Mouse (Mus musculus) liver, embryonic 14.5 days (tissue): ENCODE measurements at regions not wholly inside any gene's neighbourhood (a gene's known extent, or its start where the extent isn't known, plus 50 kb on each side); places are given as distances from the start of the nearest gene placed in this dataset.

Experiments used
- ATAC-seq: fragments of 200-750 bp; cut with Nextera tagmentation; 2 replicates; pipeline ENCODE4 v1.8.0; 2017; ENCODE audit warnings: moderate number of reproducible peaks, mild to moderate bottlenecking, moderate library complexity; ENCODE audit not compliant: insufficient read depth
- DNase-seq, 3 experiments: peaks; one replicate each; pipeline ENCODE4 v3.0.0-alpha.2; 2012 to 2013; ENCODE audit warnings: low read depth in 3 of 3, low spot score in 3 of 3
- H3K27ac ChIP-seq: fragments of 300-500 bp; sonication (generic); 2 replicates; pipeline ENCODE4 v1.5.1; 2014; ENCODE audit warnings: moderate library complexity, mild to moderate bottlenecking, control low read depth, inconsistent platforms
- H3K27me3 ChIP-seq: fragments of 300-500 bp; sonication (generic); 2 replicates; pipeline ENCODE4 v1.6.1; 2014; ENCODE audit warnings: mild to moderate bottlenecking, low read length, moderate library complexity; ENCODE audit not compliant: control insufficient read depth, insufficient read depth
- H3K36me3 ChIP-seq: fragments of 300-500 bp; sonication (generic); replicated peaks from 2 replicates; pipeline ENCODE4 v1.6.1; 2014; ENCODE audit warnings: low read depth; ENCODE audit not compliant: control insufficient read depth, insufficient read depth
- H3K4me1 ChIP-seq, 2 experiments: fragments of 200-500 bp in 1 of 2; fragments of 300-500 bp in 1 of 2; sonication (generic) in 1 of 2; replicated peaks; 2 replicates each; pipeline ENCODE4 v1.6.1; 2012 to 2014; ENCODE audit warnings: antibody characterized with exemption in 1 of 2, inconsistent platforms in 1 of 2, low read length in 1 of 2; ENCODE audit not compliant: control insufficient read depth in 2 of 2, insufficient read depth in 2 of 2
- H3K4me2 ChIP-seq: fragments of 300-500 bp; sonication (generic); 2 replicates; pipeline ENCODE4 v1.6.1; 2014; ENCODE audit warnings: low read depth, mild to moderate bottlenecking, control low read depth, moderate library complexity
- H3K4me3 ChIP-seq, 2 experiments: fragments of 200-500 bp in 1 of 2; fragments of 300-500 bp in 1 of 2; sonication (generic) in 1 of 2; 2 replicates each; pipeline ENCODE4 v1.5.1; 2012 to 2014; ENCODE audit warnings: low read depth in 2 of 2, low read length in 2 of 2, mild to moderate bottlenecking in 2 of 2, control low read depth in 1 of 2, inconsistent platforms in 1 of 2, moderate library complexity in 1 of 2; ENCODE audit not compliant: insufficient read depth in 1 of 2
- H3K9ac ChIP-seq: fragments of 300-500 bp; sonication (generic); replicated peaks from 2 replicates; pipeline ENCODE4 v1.6.1; 2014; ENCODE audit warnings: mild to moderate bottlenecking, control low read depth, moderate library complexity
- H3K9me3 ChIP-seq: fragments of 300-500 bp; sonication (generic); 2 replicates; pipeline ENCODE4 v1.6.1; 2016; ENCODE audit warnings: low read length, mixed read lengths; ENCODE audit not compliant: control insufficient read depth
- CTCF ChIP-seq: IDR thresholded peaks from 2 replicates; pipeline ENCODE4 v1.5.1; 2016; ENCODE audit warnings: antibody characterized with exemption, low read depth, control low read depth
- EP300 ChIP-seq: IDR thresholded peaks from 2 replicates; pipeline ENCODE4 v1.6.1; 2016; ENCODE audit warnings: antibody characterized with exemption, low read depth
- WGBS: fragments of 180-500 bp; shearing (Covaris S2); extraction: QIAGEN DNeasy Blood & Tissue Kit; methylation state at CpG from one replicate; pipeline ENCODE4 v1.1.7; 2014; ENCODE audit not compliant: insufficient replicate concordance; 5-methylcytosine and 5-hydroxymethylcytosine counted together

- WGBS = 34% methylated on average over 4 of the region's 4 CpGs
- Histone ChIP-seq H3K27me3 (no peaks in the 10 kb centered on the region), H3K4me2 (no peak overlapping the region), H3K9me3 (no peaks in the 10 kb centered on the region), H3K4me3 (no peak overlapping the region), H3K4me1 (0 out of 4 replicates have a peak, but pooled peaks cover 0 to 1% of the 10 kb centered on the region in 2 experiments), H3K36me3 (no peaks in the 10 kb centered on the region), H3K9ac (no peak overlapping the region), H3K27ac (no peak overlapping the region)
- no peak for DNase-seq
- no peak for ATAC-seq
- TF ChIP-seq EP300 = no peak
- no peak for TF ChIP-seq CTCF
Observed at GRCm38 (mm10) chr11:113008521-113008920, 226.5 kb downstream of the Sox9 start.

- H3K27me3 ChIP-seq = no peaks in the 10 kb centered on the region
- H3K36me3 ChIP-seq = no peaks in the 10 kb centered on the region
- TF ChIP-seq CTCF (no peak), EP300 (no peak)
- 0 out of 4 replicates have a peak, but pooled peaks cover 0 to 1% of the 10 kb centered on the region in 2 experiments for H3K4me1 ChIP-seq
- H3K4me2 ChIP-seq = no peak overlapping the region
- 63% methylated on average over 6 of the region's 6 CpGs for WGBS
- ATAC-seq (no peak), DNase-seq (no peak)
- no peak overlapping the region for H3K9ac ChIP-seq
- no peak overlapping the region for H3K27ac ChIP-seq
- no peak overlapping the region for H3K4me3 ChIP-seq
- H3K9me3 ChIP-seq = no peaks in the 10 kb centered on the region
Observed at GRCm38 (mm10) chr11:113009376-113009775, 227.4 kb downstream of the Sox9 start.

- Histone ChIP-seq H3K4me1 (peaks cover 0 to 1% of the 10 kb centered on the region in 2 experiments; a peak in 1 of 4 replicates), H3K4me2 (no peak overlapping the region), H3K9ac (no peak overlapping the region), H3K4me3 (no peak overlapping the region), H3K36me3 (no peaks in the 10 kb centered on the region), H3K27ac (no peak overlapping the region), H3K9me3 (no peaks in the 10 kb centered on the region), H3K27me3 (no peaks in the 10 kb centered on the region)
- ATAC-seq (no peak), DNase-seq (no peak)
- 57% methylated on average over 5 of the region's 5 CpGs for WGBS
- no peak for TF ChIP-seq EP300
- no peak for TF ChIP-seq CTCF
Observed at GRCm38 (mm10) chr11:113010906-113011305, 228.9 kb downstream of the Sox9 start.

GRCm38 (mm10) chr11:113014186-113015010 lies 232.4 kb downstream of the Sox9 start:
- 60% methylated on average over 10 of the region's 10 CpGs for WGBS
- Histone ChIP-seq H3K36me3 (no peaks in the 10 kb centered on the region), H3K27me3 (no peaks in the 10 kb centered on the region), H3K9me3 (no peaks in the 10 kb centered on the region), H3K9ac (no peak overlapping the region), H3K27ac (no peak overlapping the region), H3K4me2 (no peak overlapping the region), H3K4me1 (no peaks in the 10 kb centered on the region; a peak in 1 of 4 replicates), H3K4me3 (no peak overlapping the region)
- TF ChIP-seq CTCF (no peak), EP300 (no peak)
- ATAC-seq = no peak
- DNase-seq = no peak

- WGBS = 40% methylated on average over 12 of the region's 13 CpGs
- no peaks in the 10 kb centered on the region for H3K27me3 ChIP-seq
- H3K4me1 ChIP-seq = no peaks in the 10 kb centered on the region; a peak in 1 of 4 replicates
- TF ChIP-seq CTCF = no peak
- no peak for TF ChIP-seq EP300
- DNase-seq = no peak
- no peak for ATAC-seq
- H3K9ac ChIP-seq = no peak overlapping the region
- H3K36me3 ChIP-seq = no peaks in the 10 kb centered on the region
- no peak overlapping the region for H3K4me2 ChIP-seq
- no peak overlapping the region for H3K27ac ChIP-seq
- H3K4me3 ChIP-seq = no peak overlapping the region
- H3K9me3 ChIP-seq = no peaks in the 10 kb centered on the region
Observed at GRCm38 (mm10) chr11:113015686-113016304, 233.8 kb downstream of the Sox9 start.
